Mouse (Mus musculus): Measurements from ENCODE around the gene Gm17657.

DNA sequence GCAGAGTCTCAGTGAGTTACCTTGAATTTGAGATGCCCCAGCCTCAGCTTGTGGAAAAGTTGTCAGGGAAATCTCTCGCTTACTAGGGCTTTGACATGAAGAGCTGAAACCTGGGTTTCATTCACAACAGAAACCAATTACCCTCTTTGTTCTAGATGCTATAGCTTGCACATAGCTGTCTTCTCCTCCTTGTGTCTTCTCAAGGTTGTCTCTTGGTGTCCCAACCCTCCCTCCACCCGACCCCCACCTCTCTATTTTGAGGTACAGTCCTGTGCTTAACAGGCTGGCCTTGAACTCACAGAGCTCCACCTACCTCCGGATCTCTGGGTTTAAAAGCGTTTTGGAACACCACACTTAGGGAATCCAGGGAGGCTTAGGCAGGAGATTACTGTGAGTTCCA is 73.0 kb downstream of the Gm17657 start:
- TF ChIP-seq POLR2A (IDR thresholded peaks at IDR 0.05; ENCODE audit: low read depth, low read length), result no peak
- no peak for TF ChIP-seq CTCF (conservative IDR thresholded peaks at IDR 0.05; ENCODE audit: insufficient read depth, insufficient read length, low read depth, low read length)

All from kidney, adult 2 months (tissue).